Mouse (Mus musculus) embryonic facial prominence, embryonic 15.5 days (tissue): ENCODE measurements around the gene Fuk. TPM values are rescaled to one million over a fixed set of nuclear protein-coding genes. Genes with fewer than 3 reads are reported as not detected.

Experiments
- ATAC-seq: fragments of 200-750 bp; cut with Nextera tagmentation; 2 replicates; pipeline ENCODE4 v1.8.0; 2017; ENCODE audit warnings: low read depth, moderate TSS enrichment; ENCODE audit not compliant: insufficient number of reproducible peaks, low FRiP score, low TSS enrichment
- H3K27ac ChIP-seq: fragments of 300-500 bp; sonication (generic); replicated peaks from 2 replicates; pipeline ENCODE4 v1.5.1; 2015; ENCODE audit warnings: mild to moderate bottlenecking, inconsistent platforms
- H3K27me3 ChIP-seq: fragments of 300-500 bp; sonication (generic); 2 replicates; pipeline ENCODE4 v1.6.1; 2015; ENCODE audit warnings: inconsistent platforms
- H3K36me3 ChIP-seq: fragments of 300-500 bp; sonication (generic); 2 replicates; pipeline ENCODE4 v1.6.1; 2015; ENCODE audit warnings: mild to moderate bottlenecking, inconsistent platforms
- H3K4me1 ChIP-seq: fragments of 300-500 bp; sonication (generic); 2 replicates; pipeline ENCODE4 v1.6.1; 2015; ENCODE audit warnings: inconsistent platforms
- H3K4me2 ChIP-seq: fragments of 300-500 bp; sonication (generic); replicated peaks from 2 replicates; pipeline ENCODE4 v1.6.1; 2015; ENCODE audit warnings: mild to moderate bottlenecking, inconsistent platforms
- H3K4me3 ChIP-seq: fragments of 300-500 bp; sonication (generic); replicated peaks from 2 replicates; pipeline ENCODE4 v1.5.1; 2015; ENCODE audit warnings: mild to moderate bottlenecking, inconsistent platforms
- H3K9ac ChIP-seq: fragments of 300-500 bp; sonication (generic); 2 replicates; pipeline ENCODE4 v1.6.1; 2015; ENCODE audit warnings: inconsistent platforms
- H3K9me3 ChIP-seq: fragments of 300-500 bp; sonication (generic); replicated peaks from 2 replicates; pipeline ENCODE4 v1.6.1; 2016; ENCODE audit warnings: inconsistent platforms
- WGBS: fragments of 180-500 bp; shearing (Covaris S2); methylation state at CpG from one replicate; pipeline ENCODE4 v1.1.7; 2015; 5-methylcytosine and 5-hydroxymethylcytosine counted together
- polyA plus RNA-seq: library from polyadenylated mRNA; unstranded; fragments of >200 nt; fragmentation: Nextera tagmentation; extraction: Ambion mirVana; gene quantifications from 2 replicates; pipeline ENCODE4 v1.2.1, GENCODE M21; 2015

Fuk gene
- 11.2 and 11.7 TPM in 2 replicates for polyA plus RNA-seq

- H3K9me3 ChIP-seq: no peaks in the 10 kb centered on the region
- no peaks in the 10 kb centered on the region for H3K27me3 ChIP-seq
- ATAC-seq: peak; percentile 88; the same call in 1 of the 2 replicates
- peak within 1 kb of the TSS; percentile 73 for H3K4me3 ChIP-seq
- WGBS: 3% methylated on average over 30 of the region's 30 CpGs
- H3K4me1 ChIP-seq: peaks cover 9% of the 10 kb centered on the region; the same call in 1 of the 2 replicates
- H3K4me2 ChIP-seq: peak within 1 kb of the TSS; percentile 56
- no peak within 1 kb of the TSS for H3K27ac ChIP-seq
- H3K9ac ChIP-seq: peak within 1 kb of the TSS; percentile 63
- peaks cover 22% of the 10 kb centered on the region for H3K36me3 ChIP-seq
Observed at GRCm38 (mm10) chr8:110901839-110902578, at the start of gene Fuk. Fuk (minus strand) TSS chr8:110902488.

- WGBS: 76% methylated on average over 17 of the region's 17 CpGs
- H3K27me3 ChIP-seq: no peaks in the 10 kb centered on the region
- no peak overlapping the region for H3K4me3 ChIP-seq
- H3K4me1 ChIP-seq: 0 out of 2 replicates have a peak, but pooled peaks cover 3% of the 10 kb centered on the region
- H3K36me3 ChIP-seq: 0 out of 2 replicates have a peak, but pooled peaks cover 3% of the 10 kb centered on the region
- H3K9ac ChIP-seq: no peak overlapping the region
- H3K27ac ChIP-seq: no peak overlapping the region
- ATAC-seq: no peak
- H3K4me2 ChIP-seq: no peak overlapping the region
- H3K9me3 ChIP-seq: no peaks in the 10 kb centered on the region
Observed at GRCm38 (mm10) chr8:110950065-110950484, 47.8 kb upstream of the Fuk start.

- ATAC-seq: no peak
- no peak overlapping the region for H3K9ac ChIP-seq
- peaks cover 13% of the 10 kb centered on the region for H3K4me1 ChIP-seq
- 77% methylated on average over 4 of the region's 4 CpGs for WGBS
- no peak overlapping the region for H3K4me2 ChIP-seq
- no peak overlapping the region for H3K4me3 ChIP-seq
- H3K36me3 ChIP-seq: no peaks in the 10 kb centered on the region
- H3K27me3 ChIP-seq: no peaks in the 10 kb centered on the region
- no peak overlapping the region for H3K27ac ChIP-seq
- no peaks in the 10 kb centered on the region for H3K9me3 ChIP-seq
Observed at GRCm38 (mm10) chr8:110945716-110946115, 43.4 kb upstream of the Fuk start.

- no peaks in the 10 kb centered on the region for H3K27me3 ChIP-seq
- ATAC-seq: no peak
- H3K4me2 ChIP-seq: no peak overlapping the region
- H3K9ac ChIP-seq: no peak overlapping the region
- H3K4me1 ChIP-seq: peaks cover 15% of the 10 kb centered on the region
- H3K36me3 ChIP-seq: no peaks in the 10 kb centered on the region
- H3K9me3 ChIP-seq: no peaks in the 10 kb centered on the region
- H3K27ac ChIP-seq: no peak overlapping the region
- H3K4me3 ChIP-seq: no peak overlapping the region
- WGBS: 80% methylated on average over 7 of the region's 7 CpGs
Observed at GRCm38 (mm10) chr8:110944276-110944876, 42.1 kb upstream of the Fuk start.

- peak overlapping the region; percentile 82 for H3K27ac ChIP-seq
- H3K9ac ChIP-seq: no peak overlapping the region
- H3K36me3 ChIP-seq: no peaks in the 10 kb centered on the region
Observed at GRCm38 (mm10) chr8:110941453-110941948, 39.2 kb upstream of the Fuk start.

GRCm38 (mm10) chr8:110940682-110941452 lies 38.6 kb upstream of the Fuk start:
- Histone ChIP-seq H3K27ac (peak overlapping the region; percentile 82), H3K4me1 (peaks cover 26% of the 10 kb centered on the region), H3K27me3 (no peaks in the 10 kb centered on the region), H3K9me3 (no peaks in the 10 kb centered on the region), H3K4me3 (no peak overlapping the region), H3K9ac (no peak overlapping the region), H3K36me3 (no peaks in the 10 kb centered on the region), H3K4me2 (no peak overlapping the region)
- ATAC-seq: no peak
- 77% methylated on average over 15 of the region's 15 CpGs for WGBS

More at GRCm38 (mm10) chr8:110941453-110941948, 39.2 kb upstream of the Fuk start:
- ATAC-seq: peak; percentile 22; the same call in 1 of the 2 replicates
- Histone ChIP-seq H3K4me2 (no peak overlapping the region), H3K9me3 (no peaks in the 10 kb centered on the region), H3K4me1 (peaks cover 23% of the 10 kb centered on the region), H3K27me3 (no peaks in the 10 kb centered on the region), H3K4me3 (no peak overlapping the region)
- WGBS: 50% methylated on average over 10 of the region's 10 CpGs

GRCm38 (mm10) chr8:110938882-110939589 lies 36.7 kb upstream of the Fuk start:
- Histone ChIP-seq H3K27ac (peak overlapping the region; percentile 61), H3K4me2 (no peak overlapping the region), H3K27me3 (no peaks in the 10 kb centered on the region), H3K9me3 (no peaks in the 10 kb centered on the region), H3K36me3 (peaks cover 3% of the 10 kb centered on the region; the same call in 1 of the 2 replicates), H3K4me1 (peaks cover 26% of the 10 kb centered on the region), H3K9ac (no peak overlapping the region), H3K4me3 (no peak overlapping the region)
- WGBS: 47% methylated on average over 6 of the region's 6 CpGs
- ATAC-seq: peak; percentile 63; the same call in 1 of the 2 replicates

GRCm38 (mm10) chr8:110936217-110936616 lies 33.9 kb upstream of the Fuk start:
- Histone ChIP-seq H3K27me3 (no peaks in the 10 kb centered on the region), H3K4me2 (no peak overlapping the region), H3K27ac (no peak overlapping the region), H3K36me3 (peaks cover 3% of the 10 kb centered on the region; the same call in 1 of the 2 replicates), H3K9ac (no peak overlapping the region), H3K4me3 (no peak overlapping the region), H3K9me3 (no peaks in the 10 kb centered on the region), H3K4me1 (peaks cover 24% of the 10 kb centered on the region)
- WGBS: 92% methylated on average over 12 of the region's 12 CpGs
- no peak for ATAC-seq

GRCm38 (mm10) chr8:110933272-110933671 lies 31.0 kb upstream of the Fuk start:
- Histone ChIP-seq H3K9me3 (no peaks in the 10 kb centered on the region), H3K9ac (no peak overlapping the region), H3K4me2 (no peak overlapping the region), H3K4me1 (peaks cover 21% of the 10 kb centered on the region; the same call in 1 of the 2 replicates), H3K27ac (no peak overlapping the region), H3K27me3 (no peaks in the 10 kb centered on the region), H3K36me3 (peaks cover 11% of the 10 kb centered on the region; the same call in 1 of the 2 replicates), H3K4me3 (no peak overlapping the region)
- WGBS: 85% methylated on average over 2 of the region's 2 CpGs
- ATAC-seq: no peak

- Histone ChIP-seq H3K36me3 (peaks cover 11% of the 10 kb centered on the region; the same call in 1 of the 2 replicates), H3K9me3 (no peaks in the 10 kb centered on the region), H3K4me2 (no peak overlapping the region), H3K9ac (no peak overlapping the region), H3K4me1 (peaks cover 27% of the 10 kb centered on the region; the same call in 1 of the 2 replicates), H3K4me3 (no peak overlapping the region), H3K27ac (no peak overlapping the region), H3K27me3 (no peaks in the 10 kb centered on the region)
- no peak for ATAC-seq
- 71% methylated on average over 3 of the region's 3 CpGs for WGBS
Observed at GRCm38 (mm10) chr8:110932444-110932843, 30.2 kb upstream of the Fuk start.
